Mouse (Mus musculus): ENCODE measurements around the gene Stoml2. TPM values are rescaled to one million over a fixed set of nuclear protein-coding genes. Genes with fewer than 3 reads are reported as not detected.

Stoml2 gene
- total and polyA plus RNA-seq, 3 experiments = 145 to 191 (median 157) TPM

DNA sequence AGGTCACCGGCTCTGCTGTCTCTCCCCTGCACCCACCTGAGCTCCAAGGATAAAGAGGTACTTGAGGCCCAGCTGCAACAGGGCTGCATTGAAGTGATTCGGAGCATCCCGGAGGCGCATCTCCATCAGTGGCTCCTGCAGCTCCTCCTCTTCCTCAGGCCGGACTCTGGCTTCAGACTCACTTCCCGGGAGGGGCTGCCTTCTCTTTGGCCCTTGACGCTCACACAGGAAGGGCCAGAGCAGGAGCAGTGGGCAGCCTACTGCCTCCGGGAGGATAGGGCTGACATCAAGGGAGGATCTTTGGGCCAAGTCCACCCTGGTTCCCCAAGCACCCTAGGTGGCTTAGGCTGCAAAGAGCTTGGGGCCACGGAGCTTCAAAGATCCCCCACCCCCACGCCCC lies 12.3 kb downstream of the Stoml2 start:
- peaks cover 78% of the 10 kb centered on the region for H3K36me3 ChIP-seq (replicated peaks)

DNA sequence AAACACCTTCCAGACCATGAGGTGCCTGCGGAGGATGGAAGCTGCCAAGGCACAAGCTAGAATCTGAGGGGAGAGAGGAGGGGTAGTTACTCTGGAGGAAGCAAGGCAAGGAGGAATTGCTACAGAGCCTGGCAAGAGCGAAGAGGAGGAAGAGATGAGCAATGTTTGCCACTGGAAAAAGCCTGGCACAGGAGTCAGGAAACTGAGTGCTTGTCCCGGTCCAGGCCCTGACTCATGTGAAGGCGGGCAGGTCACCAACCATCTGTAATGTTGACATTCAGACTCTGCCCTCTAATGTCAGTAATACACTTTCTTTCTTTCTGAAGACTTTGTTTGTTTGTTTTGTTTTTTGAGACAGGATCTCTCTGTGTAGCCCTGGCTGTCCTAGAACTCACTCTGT lies 13.4 kb downstream of the Stoml2 start:
- Histone ChIP-seq H3K9me3 (replicated peaks) (no peaks in the 10 kb centered on the region), H3K4me3 (ENCODE audit: low read depth, low read length) (no peak overlapping the region), H3K4me1 (ENCODE audit: insufficient read depth, low read depth, low read length) (peaks cover 34% of the 10 kb centered on the region), H3K36me3 (replicated peaks) (peaks cover 68% of the 10 kb centered on the region), H3K27me3 (ENCODE audit: insufficient read depth, low read length) (peaks cover 2% of the 10 kb centered on the region; the same call in 1 of the 2 replicates)
- no peak for TF ChIP-seq TAL1 (conservative IDR thresholded peaks at IDR 0.05; ENCODE audit: low read depth, low read length)
- no peak for TF ChIP-seq POLR2AphosphoS5 (IDR thresholded peaks at IDR 0.05; ENCODE audit: insufficient replicate concordance, low read depth, low read length)
- no peak for TF ChIP-seq GATA2 (IDR thresholded peaks at IDR 0.05; ENCODE audit: borderline replicate concordance, low read depth, low read length)
- no peak for TF ChIP-seq CTCF (IDR thresholded peaks at IDR 0.05; ENCODE audit: low read depth, low read length)
- no peak for TF ChIP-seq GATA1 (IDR thresholded peaks at IDR 0.05; ENCODE audit: borderline replicate concordance, low read length)
- ATAC-seq (ENCODE audit: extremely low read depth, insufficient number of reproducible peaks, low FRiP score, poor library complexity, severe bottlenecking) = no peak
- DNase-seq (ENCODE audit: low spot score) = no peak

More for the DNA sequence above, 12.3 kb downstream of the Stoml2 start:
- Histone ChIP-seq H3K9me3 (replicated peaks) (no peaks in the 10 kb centered on the region), H3K27me3 (ENCODE audit: insufficient read depth, low read length) (peaks cover 2% of the 10 kb centered on the region; the same call in 1 of the 2 replicates), H3K4me3 (ENCODE audit: low read depth, low read length) (peak overlapping the region; percentile 64; the same call in 1 of the 2 replicates), H3K4me1 (ENCODE audit: insufficient read depth, low read depth, low read length) (peaks cover 44% of the 10 kb centered on the region)
- ATAC-seq (ENCODE audit: extremely low read depth, insufficient number of reproducible peaks, low FRiP score, poor library complexity, severe bottlenecking) (no peak), DNase-seq (ENCODE audit: low spot score) (no peak)
- no peak for TF ChIP-seq TAL1 (conservative IDR thresholded peaks at IDR 0.05; ENCODE audit: low read depth, low read length)
- no peak for TF ChIP-seq GATA1 (IDR thresholded peaks at IDR 0.05; ENCODE audit: borderline replicate concordance, low read length)
- TF ChIP-seq GATA2 (IDR thresholded peaks at IDR 0.05; ENCODE audit: borderline replicate concordance, low read depth, low read length) = no peak
- no peak for TF ChIP-seq CTCF (IDR thresholded peaks at IDR 0.05; ENCODE audit: low read depth, low read length)
- TF ChIP-seq POLR2AphosphoS5 (IDR thresholded peaks at IDR 0.05; ENCODE audit: insufficient replicate concordance, low read depth, low read length) = no peak

- H3K4me1 ChIP-seq (ENCODE audit: insufficient read depth, low read depth, low read length) = peaks cover 25% of the 10 kb centered on the region
- H3K4me3 ChIP-seq (ENCODE audit: low read depth, low read length) = no peak overlapping the region
- peaks cover 27% of the 10 kb centered on the region for H3K36me3 ChIP-seq (replicated peaks)
- no peak for TF ChIP-seq GATA1 (IDR thresholded peaks at IDR 0.05; ENCODE audit: borderline replicate concordance, low read length)
- TF ChIP-seq POLR2AphosphoS5 (IDR thresholded peaks at IDR 0.05; ENCODE audit: insufficient replicate concordance, low read depth, low read length) = no peak
- no peak for TF ChIP-seq GATA2 (IDR thresholded peaks at IDR 0.05; ENCODE audit: borderline replicate concordance, low read depth, low read length)
- TF ChIP-seq TAL1 (conservative IDR thresholded peaks at IDR 0.05; ENCODE audit: low read depth, low read length) = no peak
- no peak for TF ChIP-seq CTCF (IDR thresholded peaks at IDR 0.05; ENCODE audit: low read depth, low read length)
- DNase-seq (ENCODE audit: low spot score) = no peak
- H3K27me3 ChIP-seq (ENCODE audit: insufficient read depth, low read length) = no peaks in the 10 kb centered on the region
- H3K9me3 ChIP-seq (replicated peaks) = no peaks in the 10 kb centered on the region
- ATAC-seq (ENCODE audit: extremely low read depth, insufficient number of reproducible peaks, low FRiP score, poor library complexity, severe bottlenecking) = no peak
These were observed 19.4 kb downstream of the Stoml2 start for GRCm38 (mm10) chr4:43012091-43012490.

DNA sequence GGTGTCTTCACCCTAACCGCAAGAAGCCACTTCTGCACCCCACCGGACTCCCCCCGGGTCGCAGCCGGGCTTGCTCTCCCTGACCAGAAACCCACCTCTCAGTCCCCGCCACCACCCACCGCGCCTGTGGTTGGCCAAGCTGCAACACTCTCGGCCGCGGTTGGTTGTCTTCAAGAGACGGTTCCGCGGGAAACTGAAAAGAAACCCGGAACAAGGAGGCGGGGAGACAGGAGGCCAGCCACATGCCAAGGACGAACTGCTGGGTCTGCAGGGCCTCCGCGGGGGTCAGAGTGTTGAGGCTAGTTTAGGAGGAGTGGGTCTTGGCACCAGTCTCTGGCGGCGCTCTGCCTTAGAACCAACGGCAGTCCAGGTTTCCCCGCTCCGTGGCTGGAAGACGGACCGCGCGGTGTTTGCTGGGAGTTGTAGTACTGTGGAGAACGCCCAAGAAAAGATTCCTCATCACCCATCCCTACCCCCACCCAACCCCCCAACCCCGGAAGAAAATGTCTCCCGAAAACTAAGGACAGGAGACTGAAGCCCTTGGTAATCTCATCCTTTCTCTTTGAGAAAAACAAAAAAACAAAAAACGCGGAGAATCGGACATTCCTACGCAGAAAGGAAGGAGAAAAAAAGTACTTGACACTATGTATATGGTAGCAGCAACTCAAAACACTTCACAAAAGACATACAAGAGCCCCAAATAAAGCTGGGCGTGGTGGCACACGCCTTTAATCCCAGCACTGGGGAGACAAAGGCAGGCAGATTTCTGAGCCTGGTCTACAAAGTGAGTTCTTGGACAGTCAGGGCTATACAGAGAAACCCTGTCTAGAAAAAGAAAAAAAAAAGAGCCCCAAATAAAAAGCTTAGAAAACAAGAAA lies 21.1 kb downstream of the Stoml2 start, which contains the start of gene Fancg:
Gene Fancg, minus strand, starts transcription at position 346 of the 878 bp plus-strand sequence.
- ATAC-seq (ENCODE audit: extremely low read depth, insufficient number of reproducible peaks, low FRiP score, poor library complexity, severe bottlenecking) (peak; percentile 75), DNase-seq (ENCODE audit: low spot score) (peak; percentile 85)
- Histone ChIP-seq H3K4me3 (ENCODE audit: low read depth, low read length) (peak within 1 kb of the TSS; percentile 82), H3K27me3 (ENCODE audit: insufficient read depth, low read length) (no peaks in the 10 kb centered on the region), H3K9me3 (replicated peaks) (no peaks in the 10 kb centered on the region), H3K4me1 (ENCODE audit: insufficient read depth, low read depth, low read length) (peaks cover 30% of the 10 kb centered on the region), H3K36me3 (replicated peaks) (peaks cover 32% of the 10 kb centered on the region)
- no peak for TF ChIP-seq POLR2AphosphoS5 (IDR thresholded peaks at IDR 0.05; ENCODE audit: insufficient replicate concordance, low read depth, low read length)
- TF ChIP-seq CTCF (IDR thresholded peaks at IDR 0.05; ENCODE audit: low read depth, low read length) = no peak
- TF ChIP-seq TAL1 (conservative IDR thresholded peaks at IDR 0.05; ENCODE audit: low read depth, low read length) = no peak
- TF ChIP-seq GATA1 (IDR thresholded peaks at IDR 0.05; ENCODE audit: borderline replicate concordance, low read length) = no peak
- TF ChIP-seq GATA2 (IDR thresholded peaks at IDR 0.05; ENCODE audit: borderline replicate concordance, low read depth, low read length) = no peak

GRCm38 (mm10) chr4:43005765-43006164 lies 25.7 kb downstream of the Stoml2 start:
- no peak for TF ChIP-seq GATA2 (IDR thresholded peaks at IDR 0.05; ENCODE audit: borderline replicate concordance, low read depth, low read length)
- TF ChIP-seq CTCF (IDR thresholded peaks at IDR 0.05; ENCODE audit: low read depth, low read length) = peak; percentile 48
- DNase-seq (ENCODE audit: low spot score) = no peak

DNA sequence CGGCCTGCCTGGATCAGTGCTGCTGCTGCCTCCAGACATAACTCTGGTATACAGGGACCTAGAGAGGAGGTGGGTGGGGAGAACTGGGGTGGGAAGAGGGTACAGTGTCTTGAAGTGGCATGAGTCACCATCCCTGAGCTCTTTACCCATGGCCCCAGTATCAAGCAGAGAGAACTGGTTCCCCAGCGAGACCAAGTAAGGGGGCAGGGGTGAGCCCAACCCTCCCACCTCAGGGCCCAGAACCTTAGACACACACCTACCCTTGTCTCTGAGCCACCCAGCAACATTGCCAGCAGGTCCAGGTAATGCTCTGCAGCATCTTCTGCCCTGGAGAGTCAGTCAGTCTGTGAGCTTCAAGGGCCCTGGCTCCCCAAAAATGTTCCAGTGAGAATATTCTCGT lies 26.6 kb downstream of the Stoml2 start:
- H3K36me3 ChIP-seq (replicated peaks) = peaks cover 65% of the 10 kb centered on the region
- TF ChIP-seq CTCF (IDR thresholded peaks at IDR 0.05; ENCODE audit: low read depth, low read length) (no peak), GATA2 (IDR thresholded peaks at IDR 0.05; ENCODE audit: borderline replicate concordance, low read depth, low read length) (no peak), TAL1 (conservative IDR thresholded peaks at IDR 0.05; ENCODE audit: low read depth, low read length) (no peak), POLR2AphosphoS5 (IDR thresholded peaks at IDR 0.05; ENCODE audit: insufficient replicate concordance, low read depth, low read length) (no peak)
- no peak overlapping the region for H3K4me3 ChIP-seq (ENCODE audit: low read depth, low read length)
- no peaks in the 10 kb centered on the region for H3K27me3 ChIP-seq (ENCODE audit: insufficient read depth, low read length)
- H3K4me1 ChIP-seq (ENCODE audit: insufficient read depth, low read depth, low read length) = peaks cover 30% of the 10 kb centered on the region
- ATAC-seq (ENCODE audit: extremely low read depth, insufficient number of reproducible peaks, low FRiP score, poor library complexity, severe bottlenecking) (no peak), DNase-seq (ENCODE audit: low spot score) (no peak)
- H3K9me3 ChIP-seq (replicated peaks) = no peaks in the 10 kb centered on the region

More at GRCm38 (mm10) chr4:43005765-43006164, 25.7 kb downstream of the Stoml2 start:
- no peak; the same call in 1 of the 2 replicates for ATAC-seq (ENCODE audit: extremely low read depth, insufficient number of reproducible peaks, low FRiP score, poor library complexity, severe bottlenecking)
- peaks cover 30% of the 10 kb centered on the region for H3K4me1 ChIP-seq (ENCODE audit: insufficient read depth, low read depth, low read length)
- no peak overlapping the region for H3K4me3 ChIP-seq (ENCODE audit: low read depth, low read length)
- H3K36me3 ChIP-seq (replicated peaks) = peaks cover 65% of the 10 kb centered on the region
- H3K27me3 ChIP-seq (ENCODE audit: insufficient read depth, low read length) = no peaks in the 10 kb centered on the region
- H3K9me3 ChIP-seq (replicated peaks) = no peaks in the 10 kb centered on the region
